Mouse (Mus musculus) myocyte (in vitro differentiated cells): ENCODE results near the gene Nlrc5.

ENCODE experiments used
- MAX ChIP-seq: IDR thresholded peaks from one replicate; pipeline ENCODE4 v1.6.1; 2011; ENCODE audit warnings: low read depth, mild to moderate bottlenecking, control low read depth
- MYOD1 ChIP-seq, 3 experiments: IDR thresholded peaks; one replicate each; pipeline ENCODE4 v1.6.1; 2011; ENCODE audit warnings: control low read depth in 2 of 3, low read depth in 2 of 3, mild to moderate bottlenecking in 2 of 3, moderate library complexity in 1 of 3; ENCODE audit not compliant: insufficient read length in 2 of 3, control insufficient read depth in 1 of 3
- MYOG ChIP-seq, 3 experiments: IDR thresholded peaks; one replicate each; pipeline ENCODE4 v1.6.1; 2011; ENCODE audit warnings: control low read depth in 2 of 3, low read depth in 2 of 3, mild to moderate bottlenecking in 2 of 3; ENCODE audit not compliant: insufficient read length in 2 of 3, control insufficient read depth in 1 of 3, insufficient read depth in 1 of 3
- POLR2A ChIP-seq: IDR thresholded peaks from one replicate; pipeline ENCODE4 v1.6.1; 2011; ENCODE audit warnings: low read depth, mild to moderate bottlenecking, control low read depth, moderate library complexity; ENCODE audit not compliant: insufficient read length
- POLR2AphosphoS2 ChIP-seq: IDR thresholded peaks from one replicate; pipeline ENCODE4 v1.6.1; 2011; ENCODE audit warnings: low read depth, control low read depth; ENCODE audit not compliant: insufficient read length
- REST ChIP-seq: IDR thresholded peaks from one replicate; pipeline ENCODE4 v1.6.1; 2011; ENCODE audit warnings: mild to moderate bottlenecking, control low read depth, moderate library complexity; ENCODE audit not compliant: insufficient read depth, insufficient read length
- SRF ChIP-seq: IDR thresholded peaks from one replicate; pipeline ENCODE4 v1.6.1; 2011; ENCODE audit warnings: low read depth; ENCODE audit not compliant: control insufficient read depth, insufficient read length
- TCF12 ChIP-seq: IDR thresholded peaks from one replicate; pipeline ENCODE4 v1.6.1; 2011; ENCODE audit warnings: mild to moderate bottlenecking, control low read depth; ENCODE audit not compliant: poor library complexity, insufficient read depth, severe bottlenecking
- TCF3 ChIP-seq: IDR thresholded peaks from one replicate; pipeline ENCODE4 v1.6.1; 2011; ENCODE audit warnings: low read depth, control low read depth; ENCODE audit not compliant: insufficient read length
- USF1 ChIP-seq: IDR thresholded peaks from one replicate; pipeline ENCODE4 v1.6.1; 2011; ENCODE audit warnings: low read depth, mild to moderate bottlenecking, control low read depth, moderate library complexity

- TF ChIP-seq POLR2A (no peak), SRF (no peak), MYOD1 (IDR thresholded peaks at IDR 0.05; ENCODE audit: control insufficient read depth in 1 of 3, insufficient read length in 2 of 3, low read depth in 2 of 3) (no peak), USF1 (no peak), MAX (no peak), TCF12 (no peak), MYOG (IDR thresholded peaks at IDR 0.05; ENCODE audit: control insufficient read depth in 1 of 3, insufficient read depth in 1 of 3, insufficient read length in 2 of 3, low read depth in 2 of 3) (no peak), REST (no peak), POLR2AphosphoS2 (no peak), TCF3 (no peak)
Observed at GRCm38 (mm10) chr8:94444480-94444879, 10.3 kb downstream of the Nlrc5 start.
